Mouse (Mus musculus): Measurements from ENCODE around the gene Rom1. TPM values are rescaled to one million over a fixed set of nuclear protein-coding genes. Genes with fewer than 3 reads are reported as not detected.

The Rom1 gene
- polyA plus RNA-seq, 1 experiment: 24.2 TPM

DNA sequence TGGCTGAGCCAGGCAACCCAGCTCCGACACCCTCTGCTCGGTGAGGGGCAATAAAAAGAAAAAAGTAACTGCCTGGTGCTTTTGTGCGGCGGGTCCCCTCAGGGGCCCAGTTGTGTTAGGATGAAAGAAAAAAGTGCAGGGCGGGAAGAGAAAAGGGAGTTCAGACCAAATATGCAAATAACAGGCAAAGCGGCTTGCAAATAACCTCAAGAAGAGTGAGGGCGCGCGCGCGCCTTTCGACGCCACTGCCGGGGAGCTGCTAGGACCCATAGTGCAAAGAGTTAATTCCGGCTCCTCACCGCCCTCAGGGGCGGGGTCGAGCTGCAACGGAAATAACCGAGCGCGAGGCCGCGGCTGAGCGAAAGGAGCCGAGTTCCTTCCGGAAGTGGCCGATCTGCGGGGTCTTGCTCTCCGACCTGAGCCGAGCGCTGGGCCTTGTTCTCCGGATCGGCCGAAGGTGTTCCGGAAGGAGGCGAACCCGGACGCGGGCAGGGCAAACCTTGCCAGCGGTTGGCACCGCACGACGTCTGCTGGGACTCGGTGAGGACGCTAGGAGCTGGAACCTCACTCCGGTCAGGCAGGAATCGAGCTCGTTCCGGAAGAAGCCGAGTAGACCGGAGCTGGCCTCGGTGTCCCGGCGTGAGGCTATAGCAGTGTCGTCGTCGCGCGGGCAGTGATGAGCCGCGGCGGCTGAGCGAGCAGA lies 12.5 kb upstream of the Rom1 start, which contains the start of gene Mta2:
Gene Mta2 (plus strand): TSS at position 361 of the 703 bp plus-strand sequence.
- under 1% methylated on average over 64 of the region's 64 CpGs for WGBS
- H3K4me3 ChIP-seq (replicated peaks; ENCODE audit: insufficient read depth, low read depth, low read length): peak within 1 kb of the TSS; percentile 68

GRCm38 (mm10) chr19:8941136-8941514 lies 12.0 kb upstream of the Rom1 start:
- Histone ChIP-seq H3K27ac (ENCODE audit: insufficient read depth, low read length) (no peak overlapping the region), H3K4me3 (replicated peaks; ENCODE audit: insufficient read depth, low read depth, low read length) (peak overlapping the region; percentile 68), H3K4me1 (ENCODE audit: control insufficient read depth, insufficient read depth, low read length) (peaks cover 10% of the 10 kb centered on the region), H3K27me3 (ENCODE audit: control insufficient read depth, insufficient read depth, low read length) (no peaks in the 10 kb centered on the region)
- 39% methylated on average over 10 of the region's 10 CpGs for WGBS
- peak in 1 of 2 experiments; percentile 29 for DNase-seq
- TF ChIP-seq CTCF (IDR thresholded peaks at IDR 0.05; ENCODE audit: borderline replicate concordance, insufficient read depth, low read depth, low read length): no peak
- TF ChIP-seq POLR2A (IDR thresholded peaks at IDR 0.05; ENCODE audit: borderline replicate concordance, insufficient read depth, low read length): no peak

More for the DNA sequence above, 12.5 kb upstream of the Rom1 start, which contains the start of gene Mta2:
- H3K27me3 ChIP-seq (ENCODE audit: control insufficient read depth, insufficient read depth, low read length): no peaks in the 10 kb centered on the region
- H3K4me1 ChIP-seq (ENCODE audit: control insufficient read depth, insufficient read depth, low read length): peaks cover 10% of the 10 kb centered on the region
- DNase-seq: peak; percentile 97 to 98
- H3K27ac ChIP-seq (ENCODE audit: insufficient read depth, low read length): peak within 1 kb of the TSS; percentile 40
- TF ChIP-seq POLR2A (IDR thresholded peaks at IDR 0.05; ENCODE audit: borderline replicate concordance, insufficient read depth, low read length) (peak; percentile 84), CTCF (IDR thresholded peaks at IDR 0.05; ENCODE audit: borderline replicate concordance, insufficient read depth, low read depth, low read length) (no peak)

DNA sequence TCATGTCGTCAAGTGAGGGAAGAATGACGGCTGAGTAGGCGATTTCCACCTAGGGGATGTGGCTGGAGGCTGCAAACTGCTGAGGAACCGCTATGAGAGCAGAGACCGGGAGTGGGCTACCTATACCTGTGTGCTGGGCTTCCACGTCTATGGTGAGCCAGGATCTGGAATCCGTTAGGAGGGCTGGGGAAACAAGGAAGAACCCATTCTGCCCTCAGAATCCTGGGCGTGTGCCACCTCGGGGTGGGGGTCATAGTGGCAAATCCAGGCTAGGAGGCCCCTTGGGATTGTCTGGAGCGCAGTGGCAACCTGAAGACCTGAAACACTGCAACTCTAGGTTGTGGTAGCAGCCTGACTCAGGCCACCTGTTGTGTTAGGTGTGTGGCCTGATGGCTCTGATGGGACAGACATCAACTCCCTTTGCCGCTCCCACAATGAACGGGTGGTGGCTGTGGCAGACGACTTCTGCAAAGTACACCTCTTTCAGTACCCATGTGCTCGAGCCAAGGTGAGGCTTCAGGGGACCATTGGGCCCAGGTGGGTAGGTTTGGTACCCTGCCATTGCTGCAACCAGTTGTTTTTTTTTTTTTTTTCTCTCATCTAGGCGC lies 11.5 kb upstream of the Rom1 start:
- 80% methylated on average over 15 of the region's 15 CpGs for WGBS
- no peak overlapping the region for H3K4me3 ChIP-seq (replicated peaks; ENCODE audit: insufficient read depth, low read depth, low read length)
- no peak for TF ChIP-seq CTCF (IDR thresholded peaks at IDR 0.05; ENCODE audit: borderline replicate concordance, insufficient read depth, low read depth, low read length)
- no peak for TF ChIP-seq POLR2A (IDR thresholded peaks at IDR 0.05; ENCODE audit: borderline replicate concordance, insufficient read depth, low read length)
- peaks cover 10% of the 10 kb centered on the region for H3K4me1 ChIP-seq (ENCODE audit: control insufficient read depth, insufficient read depth, low read length)
- DNase-seq: peak in 1 of 2 experiments; percentile 23
- H3K27me3 ChIP-seq (ENCODE audit: control insufficient read depth, insufficient read depth, low read length): no peaks in the 10 kb centered on the region
- H3K27ac ChIP-seq (ENCODE audit: insufficient read depth, low read length): no peak overlapping the region

DNA sequence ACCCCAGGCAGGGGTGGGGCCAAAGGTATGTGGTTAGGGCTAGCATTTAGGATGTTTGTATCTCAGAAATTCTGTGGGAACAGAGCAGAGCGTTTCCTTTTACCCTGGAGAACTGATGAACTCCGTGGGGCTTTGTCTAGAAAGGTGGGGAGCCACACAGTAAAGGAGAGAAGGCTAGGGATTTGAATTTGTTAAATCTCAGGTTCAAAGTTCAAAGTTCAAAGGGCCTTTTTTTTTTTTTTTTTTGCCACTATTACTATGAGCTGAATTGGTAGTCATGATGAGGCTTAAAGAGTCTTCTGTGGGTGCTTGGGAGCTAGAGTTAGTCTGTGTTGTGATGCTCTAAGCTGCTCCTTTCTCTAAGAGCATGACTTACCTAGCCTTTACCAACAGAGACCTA lies 7.6 kb upstream of the Rom1 start:
- TF ChIP-seq CTCF (IDR thresholded peaks at IDR 0.05; ENCODE audit: borderline replicate concordance, insufficient read depth, low read depth, low read length): no peak
- no peak for TF ChIP-seq POLR2A (IDR thresholded peaks at IDR 0.05; ENCODE audit: borderline replicate concordance, insufficient read depth, low read length)
- H3K4me3 ChIP-seq (replicated peaks; ENCODE audit: insufficient read depth, low read depth, low read length): no peak overlapping the region
- no peaks in the 10 kb centered on the region for H3K27me3 ChIP-seq (ENCODE audit: control insufficient read depth, insufficient read depth, low read length)
- H3K4me1 ChIP-seq (ENCODE audit: control insufficient read depth, insufficient read depth, low read length): peaks cover 4% of the 10 kb centered on the region; the same call in 1 of the 2 replicates
- WGBS: 82% methylated on average over 2 of the region's 2 CpGs
- DNase-seq: no peak
- H3K27ac ChIP-seq (ENCODE audit: insufficient read depth, low read length): no peak overlapping the region

GRCm38 (mm10) chr19:8930771-8931170 lies 1.6 kb upstream of the Rom1 start:
- H3K27ac ChIP-seq (ENCODE audit: insufficient read depth, low read length): no peak overlapping the region
- no peak overlapping the region for H3K4me3 ChIP-seq (replicated peaks; ENCODE audit: insufficient read depth, low read depth, low read length)
- no peak for TF ChIP-seq POLR2A (IDR thresholded peaks at IDR 0.05; ENCODE audit: borderline replicate concordance, insufficient read depth, low read length)
- no peak for TF ChIP-seq CTCF (IDR thresholded peaks at IDR 0.05; ENCODE audit: borderline replicate concordance, insufficient read depth, low read depth, low read length)
- no peak for DNase-seq
- H3K4me1 ChIP-seq (ENCODE audit: control insufficient read depth, insufficient read depth, low read length): peaks cover 5% of the 10 kb centered on the region; the same call in 1 of the 2 replicates
- WGBS: 85% methylated on average over 7 of the region's 7 CpGs
- H3K27me3 ChIP-seq (ENCODE audit: control insufficient read depth, insufficient read depth, low read length): no peaks in the 10 kb centered on the region

DNA sequence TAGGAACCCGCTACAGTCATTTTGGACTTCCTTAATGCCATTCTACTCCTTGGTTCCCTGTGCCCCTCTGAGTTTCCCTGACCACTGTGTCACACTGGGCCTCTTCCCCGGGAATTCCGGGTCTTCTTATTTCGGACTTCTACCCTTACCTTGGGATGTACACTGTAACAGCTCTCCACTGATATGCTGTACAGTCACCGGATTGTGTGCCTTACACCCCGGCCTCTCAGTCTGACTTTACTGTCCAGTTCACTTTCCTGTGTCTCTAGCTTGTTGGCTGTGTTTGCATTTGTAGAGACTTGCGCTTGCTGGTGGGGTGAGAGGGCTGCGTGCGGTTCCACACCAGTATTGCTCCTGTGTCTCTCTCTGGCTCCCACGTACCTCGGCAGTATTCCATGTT lies 961 bp upstream of the Rom1 start:
- DNase-seq: no peak
- WGBS: 18% methylated on average over 11 of the region's 11 CpGs
- Histone ChIP-seq H3K27me3 (ENCODE audit: control insufficient read depth, insufficient read depth, low read length) (no peaks in the 10 kb centered on the region), H3K27ac (ENCODE audit: insufficient read depth, low read length) (peak overlapping the region; percentile 73), H3K4me1 (ENCODE audit: control insufficient read depth, insufficient read depth, low read length) (peaks cover 5% of the 10 kb centered on the region; the same call in 1 of the 2 replicates), H3K4me3 (replicated peaks; ENCODE audit: insufficient read depth, low read depth, low read length) (peak overlapping the region; percentile 68)
- no peak for TF ChIP-seq POLR2A (IDR thresholded peaks at IDR 0.05; ENCODE audit: borderline replicate concordance, insufficient read depth, low read length)
- no peak for TF ChIP-seq CTCF (IDR thresholded peaks at IDR 0.05; ENCODE audit: borderline replicate concordance, insufficient read depth, low read depth, low read length)

DNA sequence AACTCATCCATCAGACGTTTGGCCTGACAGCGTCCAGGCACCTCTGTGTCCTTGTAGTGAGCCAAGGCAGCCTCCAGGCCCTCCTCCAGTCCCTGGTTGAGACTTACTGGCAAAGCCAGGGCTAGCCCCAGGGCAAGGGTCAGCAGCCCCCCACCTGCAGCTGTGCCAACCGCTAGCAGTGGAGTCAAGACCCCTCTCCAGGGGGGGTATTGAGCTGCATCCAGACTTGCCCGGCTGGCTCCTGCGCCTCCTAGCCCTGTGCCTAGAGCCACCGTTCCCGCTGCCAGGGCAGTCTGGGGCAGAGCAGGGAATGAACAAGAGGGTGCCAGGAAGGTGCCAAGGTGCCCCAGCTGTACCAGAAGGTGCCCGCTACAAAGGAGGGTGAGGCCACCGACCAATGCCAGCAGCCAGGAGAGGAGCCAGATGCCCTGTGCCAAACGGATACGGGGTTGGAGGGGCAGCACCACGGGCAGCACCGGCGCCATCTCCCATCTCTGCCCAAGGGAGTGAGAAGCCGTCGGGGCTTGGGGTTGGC lies 400 bp downstream of the Rom1 start:
- Histone ChIP-seq H3K4me3 (replicated peaks; ENCODE audit: insufficient read depth, low read depth, low read length) (peak overlapping the region; percentile 68), H3K27ac (ENCODE audit: insufficient read depth, low read length) (peak overlapping the region; percentile 41), H3K27me3 (ENCODE audit: control insufficient read depth, insufficient read depth, low read length) (no peaks in the 10 kb centered on the region), H3K4me1 (ENCODE audit: control insufficient read depth, insufficient read depth, low read length) (peaks cover 5% of the 10 kb centered on the region; the same call in 1 of the 2 replicates)
- TF ChIP-seq CTCF (IDR thresholded peaks at IDR 0.05; ENCODE audit: borderline replicate concordance, insufficient read depth, low read depth, low read length) (no peak), POLR2A (IDR thresholded peaks at IDR 0.05; ENCODE audit: borderline replicate concordance, insufficient read depth, low read length) (no peak)
- DNase-seq: peak in 1 of 2 experiments; percentile 67
- WGBS: 4% methylated on average over 16 of the region's 16 CpGs

All from cerebellum, adult 2 months (tissue).